Mouse (Mus musculus) limb, embryonic 14.5 days (tissue): Measurements from ENCODE around the gene Fam240b. TPM values are rescaled to one million over a fixed set of nuclear protein-coding genes. Genes with fewer than 3 reads are reported as not detected.
A peak's percentile ranks its signal among the peaks of the same experiment; 100 is the strongest.
"Not testable (repeated sequence)": the region's sequence is repeated elsewhere in the genome, so short reads cannot be mapped to it uniquely, and the experiment has no call there.

ENCODE experiments used
- ATAC-seq: fragments of 200-750 bp; cut with Nextera tagmentation; 2 replicates; pipeline ENCODE4 v1.8.0; 2017; ENCODE audit warnings: low read depth, moderate number of reproducible peaks, moderate TSS enrichment; ENCODE audit not compliant: low FRiP score
- DNase-seq: peaks from one replicate; pipeline ENCODE4 v3.0.0-alpha.2; 2015; ENCODE audit warnings: low spot score
- H3K27ac ChIP-seq: fragments of 300-500 bp; sonication (generic); replicated peaks from 2 replicates; pipeline ENCODE4 v1.5.1; 2014; ENCODE audit warnings: low read depth, mild to moderate bottlenecking, low read length, moderate library complexity, mixed read lengths
- H3K27me3 ChIP-seq: fragments of 300-500 bp; sonication (generic); 2 replicates; pipeline ENCODE4 v1.6.1; 2014; ENCODE audit warnings: low read length, mixed read lengths; ENCODE audit not compliant: control insufficient read depth, insufficient read depth
- H3K36me3 ChIP-seq: fragments of 300-500 bp; sonication (generic); 2 replicates; pipeline ENCODE4 v1.6.1; 2014; ENCODE audit warnings: mild to moderate bottlenecking, low read length, moderate library complexity, mixed read lengths; ENCODE audit not compliant: control insufficient read depth, insufficient read depth
- H3K4me1 ChIP-seq: fragments of 300-500 bp; sonication (generic); 2 replicates; pipeline ENCODE4 v1.6.1; 2014; ENCODE audit warnings: antibody characterized with exemption, low read length, mixed read lengths; ENCODE audit not compliant: control insufficient read depth, insufficient read depth
- H3K4me2 ChIP-seq: fragments of 300-500 bp; sonication (generic); replicated peaks from 2 replicates; pipeline ENCODE4 v1.6.1; 2014; ENCODE audit warnings: low read depth, mild to moderate bottlenecking, low read length, moderate library complexity; ENCODE audit not compliant: severe bottlenecking
- H3K4me3 ChIP-seq: fragments of 300-500 bp; sonication (generic); replicated peaks from 2 replicates; pipeline ENCODE4 v1.5.1; 2014; ENCODE audit warnings: low read length
- H3K9ac ChIP-seq: fragments of 300-500 bp; sonication (generic); 2 replicates; pipeline ENCODE4 v1.6.1; 2014; ENCODE audit warnings: mild to moderate bottlenecking, low read depth, low read length, moderate library complexity; ENCODE audit not compliant: severe bottlenecking
- H3K9me3 ChIP-seq: fragments of 300-500 bp; sonication (generic); 2 replicates; pipeline ENCODE4 v1.6.1; 2016; ENCODE audit warnings: low read length; ENCODE audit not compliant: control insufficient read depth
- POLR2A ChIP-seq: fragments of 200-500 bp; IDR thresholded peaks from 2 replicates; pipeline ENCODE4 v1.8.0; 2012; ENCODE audit warnings: inconsistent platforms, mild to moderate bottlenecking, moderate library complexity, borderline replicate concordance; ENCODE audit not compliant: insufficient read depth, insufficient read length; ENCODE audit errors: extremely low read depth
- WGBS: fragments of 180-500 bp; shearing (Covaris S2); extraction: QIAGEN DNeasy Blood & Tissue Kit; methylation state at CpG from one replicate; pipeline ENCODE4 v1.1.7; 2014; 5-methylcytosine and 5-hydroxymethylcytosine counted together
- polyA plus RNA-seq, 2 experiments: library from polyadenylated mRNA; depleted of rRNA in 1 of 2; stranded (reverse) in 1 of 2; unstranded in 1 of 2; fragments of >200 nt; fragmentation: Nextera tagmentation in 1 of 2; extraction: Ambion mirVana in 1 of 2; gene quantifications; 2 replicates each; pipeline versions ENCODE4 v1.2.1 to v1.2.3; 2012 to 2014

The Fam240b gene
- polyA plus RNA-seq, 2 experiments: not detected

- Histone ChIP-seq H3K27ac (no peak overlapping the region), H3K4me1 (no peaks in the 10 kb centered on the region), H3K9ac (no peak overlapping the region), H3K9me3 (no peaks in the 10 kb centered on the region), H3K4me3 (no peak overlapping the region), H3K27me3 (no peaks in the 10 kb centered on the region), H3K36me3 (no peaks in the 10 kb centered on the region), H3K4me2 (no peak overlapping the region)
- no peak for ATAC-seq
- peak; percentile 54 for DNase-seq
- 61% methylated on average over 6 of the region's 6 CpGs for WGBS
- TF ChIP-seq POLR2A: no peak
Observed at GRCm38 (mm10) chr13:64467886-64468285, 29.7 kb downstream of the Fam240b start.

- Histone ChIP-seq H3K4me3 (no peak overlapping the region), H3K36me3 (no peaks in the 10 kb centered on the region), H3K4me1 (no peaks in the 10 kb centered on the region), H3K4me2 (no peak overlapping the region), H3K27me3 (no peaks in the 10 kb centered on the region), H3K27ac (no peak overlapping the region), H3K9me3 (0 out of 2 replicates have a peak, but pooled peaks cover 3% of the 10 kb centered on the region), H3K9ac (no peak overlapping the region)
- DNase-seq: no peak
- no peak for TF ChIP-seq POLR2A
- WGBS: 65% methylated on average over 9 of the region's 9 CpGs
- ATAC-seq: no peak
Observed at GRCm38 (mm10) chr13:64465166-64465565, 32.4 kb downstream of the Fam240b start.

GRCm38 (mm10) chr13:64462581-64462980 lies 35.0 kb downstream of the Fam240b start:
- Histone ChIP-seq H3K9ac (no peak overlapping the region), H3K36me3 (no peaks in the 10 kb centered on the region), H3K4me1 (no peaks in the 10 kb centered on the region), H3K9me3 (0 out of 2 replicates have a peak, but pooled peaks cover 3% of the 10 kb centered on the region), H3K4me3 (no peak overlapping the region), H3K4me2 (no peak overlapping the region), H3K27me3 (no peaks in the 10 kb centered on the region), H3K27ac (no peak overlapping the region)
- 76% methylated on average over 2 of the region's 2 CpGs for WGBS
- ATAC-seq (no peak), DNase-seq (no peak)
- no peak for TF ChIP-seq POLR2A

GRCm38 (mm10) chr13:64458181-64458580 lies 39.4 kb downstream of the Fam240b start:
- H3K9me3 ChIP-seq: 0 out of 2 replicates have a peak, but pooled peaks cover 3% of the 10 kb centered on the region
- H3K36me3 ChIP-seq: no peaks in the 10 kb centered on the region
- ATAC-seq: no peak
- H3K4me1 ChIP-seq: no peaks in the 10 kb centered on the region
- no peak overlapping the region for H3K4me2 ChIP-seq
- H3K27me3 ChIP-seq: no peaks in the 10 kb centered on the region
- no peak for DNase-seq
- TF ChIP-seq POLR2A: no peak
- H3K4me3 ChIP-seq: no peak overlapping the region
- H3K27ac ChIP-seq: no peak overlapping the region
- no peak overlapping the region for H3K9ac ChIP-seq
- 85% methylated on average over 14 of the region's 14 CpGs for WGBS

GRCm38 (mm10) chr13:64457225-64457978 lies 40.2 kb downstream of the Fam240b start:
- WGBS: 89% methylated on average over 19 of the region's 19 CpGs
- H3K9me3 ChIP-seq, DNase-seq, ATAC-seq, H3K4me2 ChIP-seq, H3K27me3 ChIP-seq, H3K4me1 ChIP-seq, H3K9ac ChIP-seq, H3K4me3 ChIP-seq, H3K27ac ChIP-seq, H3K36me3 ChIP-seq: not testable (repeated sequence)
